Mouse (Mus musculus): Measurements from ENCODE around the gene Scml4.

Scml4 gene

GRCm38 (mm10) chr10:42862102-42862740, 2.1 kb downstream of the Scml4 start:
- DNase-seq (ENCODE audit: low spot score): peak; percentile 29

GRCm38 (mm10) chr10:42862806-42863205, 2.6 kb downstream of the Scml4 start:
- DNase-seq (ENCODE audit: low spot score): no peak

- DNase-seq (ENCODE audit: low spot score): peak; percentile 50
These were observed 3.6 kb downstream of the Scml4 start for GRCm38 (mm10) chr10:42863621-42864391.

- DNase-seq (ENCODE audit: low spot score): no peak
These were observed 4.5 kb downstream of the Scml4 start for GRCm38 (mm10) chr10:42864696-42865095.

- no peak for DNase-seq (ENCODE audit: low spot score)
These were observed 8.2 kb downstream of the Scml4 start for GRCm38 (mm10) chr10:42868416-42868815.

- no peak for DNase-seq (ENCODE audit: low spot score)
These were observed 9.3 kb downstream of the Scml4 start for GRCm38 (mm10) chr10:42869467-42869866.

- no peak for DNase-seq (ENCODE audit: low spot score)
These were observed 12.3 kb downstream of the Scml4 start for GRCm38 (mm10) chr10:42872269-42873010.

GRCm38 (mm10) chr10:42873077-42873595, 13.0 kb downstream of the Scml4 start:
- no peak for DNase-seq (ENCODE audit: low spot score)

- no peak for DNase-seq (ENCODE audit: low spot score)
These were observed 16.0 kb downstream of the Scml4 start for GRCm38 (mm10) chr10:42876172-42876571.

GRCm38 (mm10) chr10:42879269-42879681, 19.1 kb downstream of the Scml4 start:
- no peak for DNase-seq (ENCODE audit: low spot score)

- DNase-seq (ENCODE audit: low spot score): no peak
These were observed 19.5 kb downstream of the Scml4 start for GRCm38 (mm10) chr10:42879682-42880081.

- DNase-seq (ENCODE audit: low spot score): no peak
These were observed 26.9 kb downstream of the Scml4 start for GRCm38 (mm10) chr10:42887040-42887439.

GRCm38 (mm10) chr10:42888241-42888640, 28.1 kb downstream of the Scml4 start:
- DNase-seq (ENCODE audit: low spot score): no peak

- no peak for DNase-seq (ENCODE audit: low spot score)
These were observed 30.2 kb downstream of the Scml4 start for GRCm38 (mm10) chr10:42890365-42890764.

GRCm38 (mm10) chr10:42892250-42892649, 32.1 kb downstream of the Scml4 start:
- no peak for DNase-seq (ENCODE audit: low spot score)

GRCm38 (mm10) chr10:42892987-42893386, 32.8 kb downstream of the Scml4 start:
- DNase-seq (ENCODE audit: low spot score): no peak

GRCm38 (mm10) chr10:42893857-42894256, 33.7 kb downstream of the Scml4 start:
- DNase-seq (ENCODE audit: low spot score): no peak

- no peak for DNase-seq (ENCODE audit: low spot score)
These were observed 34.1 kb downstream of the Scml4 start for GRCm38 (mm10) chr10:42894263-42894662.

GRCm38 (mm10) chr10:42894696-42895095, 34.5 kb downstream of the Scml4 start:
- no peak for DNase-seq (ENCODE audit: low spot score)

- no peak for DNase-seq (ENCODE audit: low spot score)
These were observed 36.5 kb downstream of the Scml4 start for GRCm38 (mm10) chr10:42896621-42897020.

GRCm38 (mm10) chr10:42897166-42897565, 37.0 kb downstream of the Scml4 start:
- DNase-seq (ENCODE audit: low spot score): no peak

- DNase-seq (ENCODE audit: low spot score): no peak
These were observed 37.5 kb downstream of the Scml4 start for GRCm38 (mm10) chr10:42897632-42898031.

- DNase-seq (ENCODE audit: low spot score): no peak
These were observed 41.2 kb downstream of the Scml4 start for GRCm38 (mm10) chr10:42901361-42901760.
